Mouse (Mus musculus) bone marrow macrophage, adult 2 months (primary cell): ENCODE measurements around the gene Trpm3.

Source experiments
- CTCF ChIP-seq: IDR thresholded peaks from 2 replicates; pipeline ENCODE4 v1.5.1; 2012; ENCODE audit warnings: low read depth, mild to moderate bottlenecking, low read length, moderate library complexity
- POLR2A ChIP-seq: IDR thresholded peaks from 2 replicates; pipeline ENCODE4 v1.6.1; 2012; ENCODE audit warnings: mild to moderate bottlenecking, low read depth, low read length, borderline replicate concordance

GRCm38 (mm10) chr19:23037499-23037898 is 898.7 kb downstream of the Trpm3 start:
- TF ChIP-seq POLR2A (no peak), CTCF (no peak)
